Mouse (Mus musculus): ENCODE results near the gene Mn1. TPM values are rescaled to one million over a fixed set of nuclear protein-coding genes. Genes with fewer than 3 reads are reported as not detected.

The Mn1 gene
- polyA plus RNA-seq, 1 experiment from 2014 or later, result 8.2 TPM

GRCm38 (mm10) chr5:111491485-111491884 lies 74.3 kb downstream of the Mn1 start:
- Histone ChIP-seq H3K4me3 (peak overlapping the region; percentile 30), H3K36me3 (no peaks in the 10 kb centered on the region), H3K9ac (peak overlapping the region; percentile 68), H3K27me3 (replicated peaks) (0 out of 2 replicates have a peak, but pooled peaks cover 4% of the 10 kb centered on the region), H3K9me3 (no peaks in the 10 kb centered on the region), H3K4me1 (peaks cover 31% of the 10 kb centered on the region), H3K27ac (replicated peaks) (peak overlapping the region; percentile 95), H3K4me2 (peak overlapping the region; percentile 60)
- ATAC-seq (ENCODE audit: extremely low read depth, insufficient number of reproducible peaks, low FRiP score, low TSS enrichment), result 0 out of 2 replicates have a peak, but pooled peaks have one; percentile 7
- 39% methylated on average over 1 of the region's 1 CpGs for whole genome bisulfite sequencing

DNA sequence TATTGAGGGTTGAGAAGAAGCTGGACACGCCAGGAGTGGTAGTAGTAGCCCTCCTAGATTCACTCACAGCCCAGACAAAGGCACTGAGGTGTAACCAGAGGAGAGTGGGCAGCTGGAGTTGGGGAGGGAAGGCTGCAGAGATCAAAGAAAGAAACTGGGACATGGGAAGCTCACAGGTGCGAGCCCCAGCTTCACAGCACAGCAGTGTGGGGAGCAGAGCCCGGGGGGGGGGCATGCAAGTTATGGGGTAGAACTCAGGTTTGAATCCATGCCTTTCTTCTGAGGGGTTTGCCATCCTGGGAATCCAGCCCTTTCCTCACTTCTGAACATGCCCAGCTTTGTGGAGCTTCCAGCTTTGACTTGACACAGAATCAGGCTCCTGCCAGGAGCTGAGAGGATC lies 82.9 kb downstream of the Mn1 start:
- no peak overlapping the region for H3K4me2 ChIP-seq
- H3K9me3 ChIP-seq, result no peaks in the 10 kb centered on the region
- H3K36me3 ChIP-seq, result no peaks in the 10 kb centered on the region
- H3K9ac ChIP-seq, result no peak overlapping the region
- H3K27me3 ChIP-seq (replicated peaks), result peaks cover 18% of the 10 kb centered on the region
- ATAC-seq (ENCODE audit: extremely low read depth, insufficient number of reproducible peaks, low FRiP score, low TSS enrichment), result no peak
- no peak overlapping the region for H3K27ac ChIP-seq (replicated peaks)
- 52% methylated on average over 3 of the region's 3 CpGs for whole genome bisulfite sequencing
- H3K4me3 ChIP-seq, result no peak overlapping the region
- H3K4me1 ChIP-seq, result peaks cover 8% of the 10 kb centered on the region; the same call in 1 of the 2 replicates

DNA sequence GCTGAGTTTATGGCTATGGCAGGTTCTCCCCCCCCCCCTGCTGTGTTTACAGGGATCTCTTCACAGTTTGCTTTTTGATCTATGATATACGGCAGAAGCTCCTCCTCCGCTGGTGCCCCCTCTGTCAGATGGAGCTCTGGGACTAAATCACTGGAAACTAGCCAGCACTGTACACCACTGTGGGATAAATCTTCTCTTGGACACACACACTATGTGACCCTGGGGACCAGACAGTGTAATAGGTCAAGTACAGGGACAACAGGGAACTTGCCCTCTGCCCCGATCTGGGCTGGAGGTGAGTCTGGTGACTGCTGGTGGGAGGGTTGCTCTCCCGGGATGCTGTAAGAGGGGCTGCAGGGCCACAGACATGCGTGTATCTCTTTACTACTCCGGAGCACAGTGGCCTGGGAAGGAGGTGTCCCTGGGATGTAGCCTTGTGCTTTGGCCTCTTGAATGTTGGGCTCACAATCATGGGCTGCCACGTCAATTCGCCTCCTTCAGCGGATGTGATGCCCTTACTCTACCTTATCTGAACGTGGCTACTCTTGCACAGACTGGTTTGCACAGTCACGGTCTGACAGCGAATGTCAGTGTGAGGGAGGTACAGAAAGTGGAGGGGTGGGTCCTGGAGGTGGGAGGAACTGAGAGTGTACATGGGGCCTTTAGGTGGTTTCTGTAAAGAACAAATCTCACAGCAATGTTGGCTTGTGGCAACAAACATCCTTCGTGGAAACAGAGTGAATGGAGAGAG lies 84.7 kb downstream of the Mn1 start:
- Histone ChIP-seq H3K4me2 (no peak overlapping the region), H3K36me3 (no peaks in the 10 kb centered on the region), H3K27me3 (replicated peaks) (peaks cover 17% of the 10 kb centered on the region), H3K27ac (replicated peaks) (no peak overlapping the region), H3K4me3 (no peak overlapping the region), H3K9ac (no peak overlapping the region), H3K9me3 (no peaks in the 10 kb centered on the region), H3K4me1 (peaks cover 21% of the 10 kb centered on the region)
- ATAC-seq (ENCODE audit: extremely low read depth, insufficient number of reproducible peaks, low FRiP score, low TSS enrichment), result no peak
- 59% methylated on average over 13 of the region's 13 CpGs for WGBS

DNA sequence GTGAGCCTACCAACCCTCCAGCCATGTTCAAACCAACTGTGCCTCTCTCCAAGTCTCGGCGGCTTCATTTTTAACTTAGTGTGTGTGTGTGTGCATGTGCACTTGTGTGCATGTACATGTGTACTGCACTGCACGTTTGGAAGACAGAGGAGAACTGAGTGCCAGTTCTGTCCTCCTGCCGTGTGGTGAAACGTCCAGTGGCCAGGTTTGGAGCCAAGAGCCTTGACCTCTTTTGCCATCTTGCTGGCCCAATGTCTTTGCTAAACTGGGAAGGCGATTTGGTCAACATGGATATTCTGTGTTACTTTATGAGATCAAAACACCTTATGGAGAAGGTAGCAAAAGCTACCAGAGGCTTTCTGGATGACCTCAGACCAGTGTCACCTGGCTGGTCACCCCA lies 88.1 kb downstream of the Mn1 start:
- Histone ChIP-seq H3K36me3 (no peaks in the 10 kb centered on the region), H3K4me3 (no peak overlapping the region), H3K9me3 (no peaks in the 10 kb centered on the region), H3K27ac (replicated peaks) (no peak overlapping the region), H3K4me1 (peaks cover 49% of the 10 kb centered on the region), H3K27me3 (replicated peaks) (no peaks in the 10 kb centered on the region), H3K4me2 (no peak overlapping the region), H3K9ac (no peak overlapping the region)
- WGBS, result 87% methylated on average over 6 of the region's 6 CpGs
- ATAC-seq (ENCODE audit: extremely low read depth, insufficient number of reproducible peaks, low FRiP score, low TSS enrichment), result no peak

DNA sequence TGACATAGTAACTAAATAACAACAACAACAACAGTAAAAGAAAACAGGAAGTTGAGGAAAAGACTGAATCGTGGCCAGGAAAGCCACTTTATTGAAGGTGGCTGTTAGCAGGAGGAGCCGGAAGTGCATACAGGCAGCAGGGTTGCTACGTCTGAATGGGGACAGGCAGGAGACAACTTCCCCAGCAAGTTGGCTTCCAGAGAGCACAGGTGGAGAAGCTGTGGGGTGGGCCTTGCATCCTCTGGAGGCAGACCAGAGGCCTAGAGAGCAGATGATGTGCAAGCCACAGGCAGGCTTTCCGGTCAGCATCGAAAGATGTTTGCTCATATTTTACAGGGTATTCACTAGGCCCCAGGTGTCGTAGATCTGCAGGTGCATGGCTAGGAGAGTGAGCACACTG lies 88.7 kb downstream of the Mn1 start:
- Histone ChIP-seq H3K27ac (replicated peaks) (no peak overlapping the region), H3K4me3 (no peak overlapping the region), H3K9me3 (no peaks in the 10 kb centered on the region), H3K9ac (no peak overlapping the region), H3K4me1 (peaks cover 55% of the 10 kb centered on the region), H3K4me2 (no peak overlapping the region), H3K36me3 (no peaks in the 10 kb centered on the region), H3K27me3 (replicated peaks) (0 out of 2 replicates have a peak, but pooled peaks cover 3% of the 10 kb centered on the region)
- ATAC-seq (ENCODE audit: extremely low read depth, insufficient number of reproducible peaks, low FRiP score, low TSS enrichment), result no peak
- 79% methylated on average over 6 of the region's 6 CpGs for WGBS

- 38% methylated on average over 12 of the region's 12 CpGs for WGBS
- ATAC-seq (ENCODE audit: extremely low read depth, insufficient number of reproducible peaks, low FRiP score, low TSS enrichment), result no peak; the same call in 1 of the 2 replicates
- Histone ChIP-seq H3K27ac (replicated peaks) (peak overlapping the region; percentile 80), H3K27me3 (replicated peaks) (peaks cover 3% of the 10 kb centered on the region; the same call in 1 of the 2 replicates), H3K4me1 (peaks cover 57% of the 10 kb centered on the region), H3K9me3 (no peaks in the 10 kb centered on the region), H3K36me3 (no peaks in the 10 kb centered on the region), H3K4me3 (no peak overlapping the region), H3K9ac (0 out of 2 replicates have a peak overlapping the region, but pooled peaks have one; percentile 42), H3K4me2 (peak overlapping the region; percentile 26)
Measured at GRCm38 (mm10) chr5:111506410-111506809, 89.2 kb downstream of the Mn1 start.

Other genes starting within 250 kb of the Mn1 start
- 72.8 and 74.1 TPM in 2 replicates for gene Pitpnb, start 86.6 kb upstream of the Mn1 start, polyA plus RNA-seq (2015; fragmentation: Nextera tagmentation; extraction: Ambion mirVana)

Measured in heart, embryonic 13.5 days (tissue).